Mouse (Mus musculus): ENCODE results near the gene Paqr8. TPM values are rescaled to one million over a fixed set of nuclear protein-coding genes. Genes with fewer than 3 reads are reported as not detected.
A peak's percentile ranks its signal among the peaks of the same experiment; 100 is the strongest.

The Paqr8 gene
- total and polyA plus RNA-seq, 2 experiments from 2014 or later: 1.1 to 8.7 TPM

DNA sequence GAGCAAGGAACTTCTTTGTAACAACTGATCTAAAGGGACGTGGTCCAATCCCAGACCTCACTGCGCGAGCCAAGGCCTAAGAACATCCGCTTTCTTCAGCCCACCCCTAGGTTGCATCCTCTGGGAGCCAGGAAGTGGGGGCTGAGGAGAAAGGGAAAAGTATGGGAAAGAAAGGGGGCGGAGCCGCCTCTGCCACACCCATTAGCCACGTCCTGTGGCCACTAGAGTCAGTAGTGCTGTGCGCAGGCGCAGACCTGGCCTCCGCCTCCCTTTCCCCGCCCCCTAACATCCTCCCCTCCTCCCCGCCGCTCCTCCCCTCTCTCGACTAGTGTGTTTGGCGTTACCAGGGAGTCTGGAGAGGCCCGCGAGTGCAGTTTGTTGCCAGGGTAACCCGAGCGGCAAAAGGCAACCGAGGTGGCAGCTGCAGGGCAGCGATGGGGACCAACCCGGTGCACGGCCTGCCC is 60.9 kb downstream of the Paqr8 start, which contains the start of gene Efhc1:
Gene Efhc1, plus strand, starts transcription at position 327 of the 464 bp plus-strand sequence.
- no peaks in the 10 kb centered on the region for H3K9me3 ChIP-seq (replicated peaks; ENCODE audit: control insufficient read depth, low read length)
- H3K4me2 ChIP-seq (ENCODE audit: low read depth, low read length): peak within 1 kb of the TSS; percentile 78
- peak within 1 kb of the TSS; percentile 50 for H3K9ac ChIP-seq (replicated peaks; ENCODE audit: low read depth, low read length)
- DNase-seq (ENCODE audit: low spot score) (peak; percentile 96), ATAC-seq (ENCODE audit: insufficient read depth, low read depth) (peak; percentile 97)
- WGBS: under 1% methylated on average over 23 of the region's 23 CpGs
- H3K27me3 ChIP-seq (ENCODE audit: control insufficient read depth, insufficient read depth, low read length): no peaks in the 10 kb centered on the region
- no peaks in the 10 kb centered on the region for H3K36me3 ChIP-seq (replicated peaks; ENCODE audit: control insufficient read depth, insufficient read depth, low read length)
- H3K4me3 ChIP-seq (ENCODE audit: low read depth, low read length): peak within 1 kb of the TSS; percentile 65
- H3K4me1 ChIP-seq (ENCODE audit: control insufficient read depth, insufficient read depth): 0 out of 2 replicates have a peak, but pooled peaks cover 4% of the 10 kb centered on the region
- peak within 1 kb of the TSS; percentile 62 for H3K27ac ChIP-seq (ENCODE audit: low read depth)
- no peak for TF ChIP-seq EP300 (IDR thresholded peaks at IDR 0.05; ENCODE audit: low read depth)
- TF ChIP-seq CTCF (IDR thresholded peaks at IDR 0.05; ENCODE audit: low read depth): no peak

DNA sequence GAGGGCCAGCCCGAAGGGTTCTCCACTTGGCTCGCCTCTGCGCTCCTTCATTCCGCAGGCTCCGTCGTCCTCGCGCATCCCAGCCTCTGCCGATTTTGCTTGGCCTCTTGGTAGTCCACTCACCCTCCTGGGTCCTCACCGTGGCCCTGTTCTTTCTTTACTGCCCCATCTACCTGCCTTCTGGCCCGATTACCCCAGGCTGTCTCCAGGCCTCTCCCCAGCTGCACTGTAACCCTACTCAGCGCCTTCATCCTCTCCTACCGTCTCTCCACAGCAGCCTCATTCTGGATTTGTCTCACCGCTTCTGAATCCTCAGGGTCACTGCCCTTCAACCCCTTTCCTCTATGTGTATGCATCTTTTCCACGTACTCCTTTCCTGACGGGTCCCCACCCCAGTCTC is 61.4 kb downstream of the Paqr8 start:
- DNase-seq (ENCODE audit: low spot score) (no peak), ATAC-seq (ENCODE audit: insufficient read depth, low read depth) (no peak; the same call in 1 of the 2 replicates)
- Histone ChIP-seq H3K36me3 (replicated peaks; ENCODE audit: control insufficient read depth, insufficient read depth, low read length) (no peaks in the 10 kb centered on the region), H3K9ac (replicated peaks; ENCODE audit: low read depth, low read length) (peak overlapping the region; percentile 50), H3K27ac (ENCODE audit: low read depth) (peak overlapping the region; percentile 61; the same call in 1 of the 2 replicates), H3K4me1 (ENCODE audit: control insufficient read depth, insufficient read depth) (0 out of 2 replicates have a peak, but pooled peaks cover 4% of the 10 kb centered on the region), H3K9me3 (replicated peaks; ENCODE audit: control insufficient read depth, low read length) (no peaks in the 10 kb centered on the region), H3K4me3 (ENCODE audit: low read depth, low read length) (peak overlapping the region; percentile 65), H3K27me3 (ENCODE audit: control insufficient read depth, insufficient read depth, low read length) (no peaks in the 10 kb centered on the region), H3K4me2 (ENCODE audit: low read depth, low read length) (peak overlapping the region; percentile 78)
- 8% methylated on average over 16 of the region's 16 CpGs for WGBS
- TF ChIP-seq EP300 (IDR thresholded peaks at IDR 0.05; ENCODE audit: low read depth) (no peak), CTCF (IDR thresholded peaks at IDR 0.05; ENCODE audit: low read depth) (no peak)

DNA sequence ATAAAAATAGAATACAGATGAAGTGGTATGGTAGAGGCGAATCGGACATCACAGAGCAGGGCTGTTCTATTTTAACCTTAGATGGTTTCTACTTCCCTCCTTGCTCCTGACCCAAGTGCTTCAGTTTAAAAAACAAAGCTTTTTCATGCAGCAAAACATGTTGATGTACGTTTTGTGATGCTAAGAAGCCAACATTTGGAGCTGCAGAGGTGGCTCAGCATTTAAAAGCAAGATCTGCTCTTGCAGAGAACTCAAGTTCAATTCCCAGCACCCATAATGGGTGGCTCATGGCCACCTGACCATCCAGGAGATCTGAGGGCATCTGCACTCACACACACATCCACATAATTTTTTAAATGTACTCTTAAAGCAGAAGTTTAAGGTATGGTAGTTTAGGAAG is 64.5 kb downstream of the Paqr8 start:
- TF ChIP-seq EP300 (IDR thresholded peaks at IDR 0.05; ENCODE audit: low read depth) (no peak), CTCF (IDR thresholded peaks at IDR 0.05; ENCODE audit: low read depth) (no peak)
- H3K4me3 ChIP-seq (ENCODE audit: low read depth, low read length): no peak overlapping the region
- H3K36me3 ChIP-seq (replicated peaks; ENCODE audit: control insufficient read depth, insufficient read depth, low read length): no peaks in the 10 kb centered on the region
- no peaks in the 10 kb centered on the region for H3K9me3 ChIP-seq (replicated peaks; ENCODE audit: control insufficient read depth, low read length)
- WGBS: 55% methylated on average over 3 of the region's 3 CpGs
- H3K27me3 ChIP-seq (ENCODE audit: control insufficient read depth, insufficient read depth, low read length): no peaks in the 10 kb centered on the region
- no peak overlapping the region for H3K27ac ChIP-seq (ENCODE audit: low read depth)
- H3K9ac ChIP-seq (replicated peaks; ENCODE audit: low read depth, low read length): no peak overlapping the region
- no peak for ATAC-seq (ENCODE audit: insufficient read depth, low read depth)
- DNase-seq (ENCODE audit: low spot score): no peak
- no peak overlapping the region for H3K4me2 ChIP-seq (ENCODE audit: low read depth, low read length)
- H3K4me1 ChIP-seq (ENCODE audit: control insufficient read depth, insufficient read depth): 0 out of 2 replicates have a peak, but pooled peaks cover 4% of the 10 kb centered on the region

DNA sequence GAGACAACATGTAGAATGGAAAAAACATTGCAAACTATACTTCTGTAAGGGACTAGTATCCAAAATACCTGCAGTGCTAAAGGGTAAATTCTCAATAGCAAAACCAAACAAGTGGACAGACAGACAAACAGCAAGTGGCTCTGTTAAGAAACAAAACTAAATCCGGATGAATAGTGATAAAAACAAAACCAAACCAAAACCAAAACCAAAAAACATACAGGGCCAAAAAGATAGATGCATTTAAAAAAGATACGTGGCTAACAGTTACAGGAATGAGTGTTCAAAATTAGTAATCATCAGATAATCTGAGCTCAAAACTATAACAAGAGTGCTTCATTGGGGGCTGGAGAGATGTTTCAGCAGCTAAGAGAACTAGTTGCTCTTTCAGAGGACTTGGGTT is 79.2 kb downstream of the Paqr8 start:
- Histone ChIP-seq H3K27me3 (ENCODE audit: control insufficient read depth, insufficient read depth, low read length) (no peaks in the 10 kb centered on the region), H3K9me3 (replicated peaks; ENCODE audit: control insufficient read depth, low read length) (no peaks in the 10 kb centered on the region), H3K4me3 (ENCODE audit: low read depth, low read length) (no peak overlapping the region), H3K4me2 (ENCODE audit: low read depth, low read length) (no peak overlapping the region), H3K36me3 (replicated peaks; ENCODE audit: control insufficient read depth, insufficient read depth, low read length) (no peaks in the 10 kb centered on the region), H3K9ac (replicated peaks; ENCODE audit: low read depth, low read length) (no peak overlapping the region), H3K4me1 (ENCODE audit: control insufficient read depth, insufficient read depth) (no peaks in the 10 kb centered on the region), H3K27ac (ENCODE audit: low read depth) (no peak overlapping the region)
- ATAC-seq (ENCODE audit: insufficient read depth, low read depth) (no peak), DNase-seq (ENCODE audit: low spot score) (no peak)
- WGBS: 64% methylated on average over 2 of the region's 2 CpGs
- TF ChIP-seq CTCF (IDR thresholded peaks at IDR 0.05; ENCODE audit: low read depth): no peak
- no peak for TF ChIP-seq EP300 (IDR thresholded peaks at IDR 0.05; ENCODE audit: low read depth)

DNA sequence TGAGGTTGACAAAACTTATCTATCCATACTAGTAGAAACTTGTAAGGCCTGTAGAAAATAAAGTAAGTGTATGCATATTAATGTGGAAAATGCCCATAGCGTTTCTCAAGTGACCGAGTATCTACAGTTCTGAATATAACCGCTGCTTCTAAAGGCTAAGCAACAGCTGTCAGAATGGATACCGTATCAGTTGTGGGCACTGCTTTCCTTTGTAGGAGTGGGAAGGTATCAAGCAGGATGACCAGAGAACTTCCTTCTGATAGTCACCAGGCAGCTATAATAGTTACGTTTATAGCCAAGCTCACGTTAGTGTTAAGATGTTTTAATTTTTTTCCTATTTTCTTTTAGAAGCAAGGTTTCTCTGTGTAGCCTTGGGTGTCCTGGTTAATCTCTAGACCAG is 83.0 kb downstream of the Paqr8 start:
- no peaks in the 10 kb centered on the region for H3K27me3 ChIP-seq (ENCODE audit: control insufficient read depth, insufficient read depth, low read length)
- no peak for ATAC-seq (ENCODE audit: insufficient read depth, low read depth)
- H3K4me3 ChIP-seq (ENCODE audit: low read depth, low read length): no peak overlapping the region
- no peaks in the 10 kb centered on the region for H3K4me1 ChIP-seq (ENCODE audit: control insufficient read depth, insufficient read depth)
- DNase-seq (ENCODE audit: low spot score): no peak
- H3K9ac ChIP-seq (replicated peaks; ENCODE audit: low read depth, low read length): no peak overlapping the region
- H3K4me2 ChIP-seq (ENCODE audit: low read depth, low read length): no peak overlapping the region
- H3K36me3 ChIP-seq (replicated peaks; ENCODE audit: control insufficient read depth, insufficient read depth, low read length): no peaks in the 10 kb centered on the region
- no peak overlapping the region for H3K27ac ChIP-seq (ENCODE audit: low read depth)
- no peaks in the 10 kb centered on the region for H3K9me3 ChIP-seq (replicated peaks; ENCODE audit: control insufficient read depth, low read length)
- TF ChIP-seq CTCF (IDR thresholded peaks at IDR 0.05; ENCODE audit: low read depth): no peak
- TF ChIP-seq EP300 (IDR thresholded peaks at IDR 0.05; ENCODE audit: low read depth): no peak
- 81% methylated on average over 6 of the region's 6 CpGs for WGBS

Data from heart, postnatal 0 days (tissue).